Mouse (Mus musculus): Measurements from ENCODE around the gene Ccdc194.

Ccdc194 gene

GRCm38 (mm10) chr8:71525226-71526050 is at the start of gene Ccdc194:
Gene Ccdc194 (minus strand): TSS chr8:71525711.
- DNase-seq, result no peak

GRCm38 (mm10) chr8:71575020-71575419 is 49.5 kb upstream of the Ccdc194 start:
- no peak for DNase-seq

GRCm38 (mm10) chr8:71574426-71574825 is 48.9 kb upstream of the Ccdc194 start:
- DNase-seq, result no peak

- peak; percentile 89 for DNase-seq
Measured at GRCm38 (mm10) chr8:71572847-71573633, 47.5 kb upstream of the Ccdc194 start.

GRCm38 (mm10) chr8:71572077-71572476 is 46.6 kb upstream of the Ccdc194 start:
- DNase-seq, result no peak

- peak; percentile 98 for DNase-seq
Measured at GRCm38 (mm10) chr8:71570291-71570954, 44.9 kb upstream of the Ccdc194 start.

- peak; percentile 93 for DNase-seq
Measured at GRCm38 (mm10) chr8:71569366-71570290, 44.1 kb upstream of the Ccdc194 start.

- DNase-seq, result no peak
Measured at GRCm38 (mm10) chr8:71568941-71569340, 43.4 kb upstream of the Ccdc194 start.

- peak; percentile 78 for DNase-seq
Measured at GRCm38 (mm10) chr8:71568387-71568937, 43.0 kb upstream of the Ccdc194 start, which contains the start of gene Slc27a1. Gene Slc27a1 (plus strand): TSS chr8:71568882.

- no peak for DNase-seq
Measured at GRCm38 (mm10) chr8:71567587-71567986, 42.1 kb upstream of the Ccdc194 start.

GRCm38 (mm10) chr8:71566501-71566900 is 41.0 kb upstream of the Ccdc194 start, which contains the start of gene Nxnl1:
Gene Nxnl1 (minus strand): TSS chr8:71566601.
- DNase-seq, result no peak

GRCm38 (mm10) chr8:71563992-71564391 is 38.5 kb upstream of the Ccdc194 start:
- no peak for DNase-seq

GRCm38 (mm10) chr8:71562751-71563150 is 37.2 kb upstream of the Ccdc194 start:
- peak; percentile 69 for DNase-seq

- no peak for DNase-seq
Measured at GRCm38 (mm10) chr8:71561401-71561800, 35.9 kb upstream of the Ccdc194 start.

- DNase-seq, result no peak
Measured at GRCm38 (mm10) chr8:71560765-71561164, 35.3 kb upstream of the Ccdc194 start.

- no peak for DNase-seq
Measured at GRCm38 (mm10) chr8:71560071-71560470, 34.6 kb upstream of the Ccdc194 start.

GRCm38 (mm10) chr8:71558958-71559690 is 33.6 kb upstream of the Ccdc194 start:
- no peak for DNase-seq

GRCm38 (mm10) chr8:71558071-71558957 is 32.8 kb upstream of the Ccdc194 start, which contains the start of gene Tmem221:
Gene Tmem221 (minus strand): TSS chr8:71558871.
- DNase-seq, result no peak

GRCm38 (mm10) chr8:71554644-71555043 is 29.1 kb upstream of the Ccdc194 start:
- DNase-seq, result no peak

GRCm38 (mm10) chr8:71554001-71554400 is 28.5 kb upstream of the Ccdc194 start:
- DNase-seq, result no peak
